Mouse (Mus musculus) heart, embryonic 14.5 days (tissue): ENCODE measurements around the gene Irs1. TPM values are rescaled to one million over a fixed set of nuclear protein-coding genes. Genes with fewer than 3 reads are reported as not detected.

Source experiments
- ATAC-seq: fragments of 200-750 bp; cut with Nextera tagmentation; 2 replicates; pipeline ENCODE4 v1.8.0; 2017; ENCODE audit warnings: low read depth, moderate TSS enrichment; ENCODE audit not compliant: insufficient number of reproducible peaks, insufficient read depth, low FRiP score
- H3K27ac ChIP-seq, 2 experiments: fragments of 200-500 bp in 1 of 2; fragments of 300-500 bp in 1 of 2; sonication (generic) in 1 of 2; replicated peaks in 1 of 2; 2 replicates each; pipeline ENCODE4 v1.5.1; 2012 to 2014; ENCODE audit warnings: low read depth in 2 of 2, low read length in 2 of 2, control low read depth in 1 of 2, mild to moderate bottlenecking in 1 of 2, mixed read lengths in 1 of 2; ENCODE audit not compliant: control insufficient read depth in 1 of 2, insufficient read depth in 1 of 2
- H3K27me3 ChIP-seq: fragments of 300-500 bp; sonication (generic); 2 replicates; pipeline ENCODE4 v1.6.1; 2014; ENCODE audit warnings: mild to moderate bottlenecking, low read length, control low read depth; ENCODE audit not compliant: control insufficient read depth, insufficient read depth
- H3K36me3 ChIP-seq: fragments of 300-500 bp; sonication (generic); 2 replicates; pipeline ENCODE4 v1.6.1; 2014; ENCODE audit warnings: mild to moderate bottlenecking, control low read depth, low read length, mixed read lengths; ENCODE audit not compliant: control insufficient read depth, insufficient read depth
- H3K4me1 ChIP-seq, 2 experiments: fragments of 200-500 bp in 1 of 2; fragments of 300-500 bp in 1 of 2; sonication (generic) in 1 of 2; 2 replicates each; pipeline ENCODE4 v1.6.1; 2012 to 2014; ENCODE audit warnings: low read length in 2 of 2, control low read depth in 1 of 2, mixed read lengths in 1 of 2; ENCODE audit not compliant: control insufficient read depth in 2 of 2, insufficient read depth in 2 of 2
- H3K4me2 ChIP-seq: fragments of 300-500 bp; sonication (generic); 2 replicates; pipeline ENCODE4 v1.6.1; 2014; ENCODE audit warnings: mild to moderate bottlenecking, low read length
- H3K4me3 ChIP-seq, 2 experiments: fragments of 200-500 bp in 1 of 2; fragments of 300-500 bp in 1 of 2; sonication (generic) in 1 of 2; 2 replicates each; pipeline ENCODE4 v1.5.1; 2012 to 2014; ENCODE audit warnings: low read length in 2 of 2, mild to moderate bottlenecking in 2 of 2, control low read depth in 1 of 2, low read depth in 1 of 2, moderate library complexity in 1 of 2; ENCODE audit not compliant: control insufficient read depth in 1 of 2, insufficient read depth in 1 of 2
- H3K9ac ChIP-seq: fragments of 300-500 bp; sonication (generic); 2 replicates; pipeline ENCODE4 v1.6.1; 2014; ENCODE audit warnings: mild to moderate bottlenecking, low read length
- H3K9me3 ChIP-seq: fragments of 300-500 bp; sonication (generic); 2 replicates; pipeline ENCODE4 v1.6.1; 2016; ENCODE audit warnings: low read length, control low read depth; ENCODE audit not compliant: control insufficient read depth
- WGBS: fragments of 180-500 bp; shearing (Covaris S2); extraction: QIAGEN DNeasy Blood & Tissue Kit; methylation state at CpG from one replicate; pipeline ENCODE4 v1.1.7; 2014; 5-methylcytosine and 5-hydroxymethylcytosine counted together
- polyA plus RNA-seq: library from polyadenylated mRNA; unstranded; fragments of >200 nt; fragmentation: Nextera tagmentation; extraction: Ambion mirVana; gene quantifications from 2 replicates; pipeline ENCODE4 v1.2.1, GENCODE M21; 2014

Gene Irs1
- polyA plus RNA-seq, 1 experiment from 2014 or later = 10.5 TPM

DNA sequence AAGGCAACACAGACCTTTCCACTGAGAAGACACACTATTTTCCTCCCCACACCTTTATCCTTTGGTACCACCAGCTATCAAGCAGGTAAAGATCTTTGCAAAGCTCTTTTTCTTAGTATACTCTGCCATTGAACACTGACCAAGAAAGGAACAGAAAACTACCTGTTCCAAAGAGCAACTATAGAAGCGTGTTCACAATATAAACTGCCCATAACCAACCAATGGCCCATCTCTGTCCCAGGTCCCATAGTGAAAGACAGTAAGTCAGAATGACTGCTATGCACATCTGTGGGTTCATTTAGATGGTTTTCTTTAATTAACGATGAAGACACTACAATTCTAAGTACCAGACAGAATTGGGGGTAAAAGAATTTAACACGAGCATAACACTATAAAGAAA, 58.4 kb downstream of the Irs1 start, which contains the start of gene Gm9747:
Gene Gm9747 (plus strand): TSS at position 301 of the 400 bp plus-strand sequence.
- Histone ChIP-seq H3K9me3 (no peaks in the 10 kb centered on the region), H3K27ac (no peak within 1 kb of the TSS), H3K36me3 (peaks cover 48% of the 10 kb centered on the region), H3K4me2 (no peak within 1 kb of the TSS), H3K4me1 (no peaks in the 10 kb centered on the region), H3K4me3 (no peak within 1 kb of the TSS), H3K27me3 (no peaks in the 10 kb centered on the region), H3K9ac (no peak within 1 kb of the TSS)
- 93% methylated on average over 3 of the region's 3 CpGs for WGBS
- no peak for ATAC-seq

DNA sequence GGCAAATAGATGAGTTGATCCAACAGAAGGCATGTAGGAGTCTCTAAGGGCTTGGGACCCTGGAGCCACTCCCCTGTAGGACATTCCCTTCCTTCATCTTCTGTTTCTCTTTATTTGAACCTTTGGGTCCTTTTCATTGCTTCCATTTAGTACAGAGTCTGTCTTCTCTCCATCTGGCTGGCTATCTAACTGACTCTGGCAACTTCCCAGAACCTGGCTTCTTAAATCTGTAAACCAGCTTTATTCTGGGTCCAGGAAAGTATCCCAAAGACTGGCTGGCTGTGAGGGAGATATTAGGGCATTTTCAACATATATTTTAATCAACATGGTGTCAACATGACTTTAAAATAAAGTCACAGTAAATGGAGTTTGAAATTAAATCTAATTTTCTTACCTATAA, 62.4 kb downstream of the Irs1 start:
- H3K36me3 ChIP-seq = peaks cover 17% of the 10 kb centered on the region
- ATAC-seq = no peak
- H3K27ac ChIP-seq = no peak overlapping the region
- H3K9me3 ChIP-seq = no peaks in the 10 kb centered on the region
- H3K4me1 ChIP-seq = no peaks in the 10 kb centered on the region
- H3K9ac ChIP-seq = no peak overlapping the region
- no peak overlapping the region for H3K4me2 ChIP-seq
- H3K4me3 ChIP-seq = no peak overlapping the region
- no peaks in the 10 kb centered on the region for H3K27me3 ChIP-seq

- no peak overlapping the region for H3K9ac ChIP-seq
- H3K4me1 ChIP-seq = peaks cover 9 to 12% of the 10 kb centered on the region in 2 experiments
- WGBS = 82% methylated on average over 5 of the region's 5 CpGs
- no peak overlapping the region for H3K27ac ChIP-seq
- no peaks in the 10 kb centered on the region for H3K36me3 ChIP-seq
- no peak overlapping the region for H3K4me3 ChIP-seq
- H3K9me3 ChIP-seq = no peaks in the 10 kb centered on the region
- H3K27me3 ChIP-seq = no peaks in the 10 kb centered on the region
- ATAC-seq = no peak
- no peak overlapping the region for H3K4me2 ChIP-seq
Measured at GRCm38 (mm10) chr1:82223042-82223795, 68.0 kb downstream of the Irs1 start.

GRCm38 (mm10) chr1:82221462-82221861, 69.8 kb downstream of the Irs1 start:
- H3K9me3 ChIP-seq = no peaks in the 10 kb centered on the region

GRCm38 (mm10) chr1:82220673-82221396, 70.4 kb downstream of the Irs1 start:
- WGBS = 20% methylated on average over 12 of the region's 12 CpGs
- no peaks in the 10 kb centered on the region for H3K9me3 ChIP-seq
- H3K4me3 ChIP-seq = no peak overlapping the region
- H3K4me2 ChIP-seq = peak overlapping the region; percentile 46
- no peaks in the 10 kb centered on the region for H3K36me3 ChIP-seq
- H3K4me1 ChIP-seq = peaks cover 9 to 12% of the 10 kb centered on the region in 2 experiments
- ATAC-seq = no peak
- peak overlapping the region; percentile 16; the same call in 1 of the 2 replicates for H3K9ac ChIP-seq
- no peaks in the 10 kb centered on the region for H3K27me3 ChIP-seq
- H3K27ac ChIP-seq = no peak overlapping the region

More at GRCm38 (mm10) chr1:82221462-82221861, 69.8 kb downstream of the Irs1 start:
- H3K4me1 ChIP-seq = peaks cover 9 to 12% of the 10 kb centered on the region in 2 experiments
- 47% methylated on average over 1 of the region's 1 CpGs for WGBS
- H3K9ac ChIP-seq = peak overlapping the region; percentile 16; the same call in 1 of the 2 replicates
- H3K27ac ChIP-seq = no peak overlapping the region
- H3K4me3 ChIP-seq = no peak overlapping the region
- H3K36me3 ChIP-seq = no peaks in the 10 kb centered on the region
- no peaks in the 10 kb centered on the region for H3K27me3 ChIP-seq
- H3K4me2 ChIP-seq = peak overlapping the region; percentile 46
- ATAC-seq = no peak

- no peak overlapping the region for H3K27ac ChIP-seq
- no peaks in the 10 kb centered on the region for H3K27me3 ChIP-seq
- no peak overlapping the region for H3K4me2 ChIP-seq
- no peak for ATAC-seq
- H3K4me1 ChIP-seq = peaks cover 4 to 5% of the 10 kb centered on the region in 2 experiments; a peak in 3 of 4 replicates
- H3K9ac ChIP-seq = no peak overlapping the region
- no peaks in the 10 kb centered on the region for H3K36me3 ChIP-seq
- H3K4me3 ChIP-seq = no peak overlapping the region
- WGBS = 24% methylated on average over 5 of the region's 5 CpGs
- H3K9me3 ChIP-seq = peaks cover 8% of the 10 kb centered on the region; the same call in 1 of the 2 replicates
Measured at GRCm38 (mm10) chr1:82207511-82207910, 83.7 kb downstream of the Irs1 start.

- H3K27ac ChIP-seq = peak overlapping the region; percentile 71 to 95
- no peak; the same call in 1 of the 2 replicates for ATAC-seq
- H3K9ac ChIP-seq = peak overlapping the region; percentile 31
Measured at GRCm38 (mm10) chr1:82200636-82201035, 90.6 kb downstream of the Irs1 start.

More at GRCm38 (mm10) chr1:82200636-82201035, 90.6 kb downstream of the Irs1 start:
- no peak overlapping the region for H3K4me3 ChIP-seq
- peaks cover 12 to 30% of the 10 kb centered on the region in 2 experiments for H3K4me1 ChIP-seq
- H3K4me2 ChIP-seq = peak overlapping the region; percentile 49
- H3K9me3 ChIP-seq = no peaks in the 10 kb centered on the region
- 14% methylated on average over 7 of the region's 7 CpGs for WGBS
- H3K27me3 ChIP-seq = no peaks in the 10 kb centered on the region
- no peaks in the 10 kb centered on the region for H3K36me3 ChIP-seq
